Mouse (Mus musculus) lung, embryonic 16.5 days (tissue): ENCODE results near the gene Hdgfl2. TPM values are rescaled to one million over a fixed set of nuclear protein-coding genes. Genes with fewer than 3 reads are reported as not detected.

Experiments
- ATAC-seq: fragments of 200-750 bp; cut with Nextera tagmentation; 2 replicates; pipeline ENCODE4 v1.8.0; 2017; ENCODE audit warnings: low read depth, mild to moderate bottlenecking, moderate library complexity
- H3K27ac ChIP-seq: fragments of 300-500 bp; sonication (generic); 2 replicates; pipeline ENCODE4 v1.5.1; 2014; ENCODE audit warnings: mild to moderate bottlenecking, control low read depth, low read length
- H3K27me3 ChIP-seq: fragments of 300-500 bp; sonication (generic); 2 replicates; pipeline ENCODE4 v1.6.1; 2014; ENCODE audit warnings: low read depth, low read length, mixed read lengths; ENCODE audit not compliant: control insufficient read depth, insufficient read depth
- H3K36me3 ChIP-seq: fragments of 300-500 bp; sonication (generic); 2 replicates; pipeline ENCODE4 v1.6.1; 2014; ENCODE audit warnings: low read length; ENCODE audit not compliant: control insufficient read depth, insufficient read depth
- H3K4me1 ChIP-seq: fragments of 300-500 bp; sonication (generic); replicated peaks from 2 replicates; pipeline ENCODE4 v1.6.1; 2014; ENCODE audit warnings: low read length, mixed read lengths; ENCODE audit not compliant: control insufficient read depth, insufficient read depth
- H3K4me2 ChIP-seq: fragments of 300-500 bp; sonication (generic); 2 replicates; pipeline ENCODE4 v1.6.1; 2014; ENCODE audit warnings: low read depth, low read length, control low read depth
- H3K4me3 ChIP-seq: fragments of 300-500 bp; sonication (generic); 2 replicates; pipeline ENCODE4 v1.5.1; 2014; ENCODE audit warnings: mild to moderate bottlenecking, low read length, control low read depth
- H3K9ac ChIP-seq: fragments of 300-500 bp; sonication (generic); 2 replicates; pipeline ENCODE4 v1.6.1; 2014; ENCODE audit warnings: low read length, control low read depth
- H3K9me3 ChIP-seq: fragments of 300-500 bp; sonication (generic); 2 replicates; pipeline ENCODE4 v1.6.1; 2016; ENCODE audit warnings: low read length; ENCODE audit not compliant: control insufficient read depth
- WGBS: fragments of 180-500 bp; shearing (Covaris S2); extraction: QIAGEN DNeasy Blood & Tissue Kit; methylation state at CpG from one replicate; pipeline ENCODE4 v1.1.7; 2014; 5-methylcytosine and 5-hydroxymethylcytosine counted together
- polyA plus RNA-seq: library from polyadenylated mRNA; unstranded; fragments of >200 nt; fragmentation: Nextera tagmentation; extraction: Ambion mirVana; gene quantifications from 2 replicates; pipeline ENCODE4 v1.2.1, GENCODE M21; 2015

Hdgfl2 gene
- polyA plus RNA-seq, 1 experiment from 2014 or later, result 96.7 TPM

- Histone ChIP-seq H3K4me3 (peak overlapping the region; percentile 79), H3K27me3 (no peaks in the 10 kb centered on the region), H3K4me2 (peak overlapping the region; percentile 69), H3K9me3 (no peaks in the 10 kb centered on the region), H3K4me1 (peaks cover 23% of the 10 kb centered on the region), H3K27ac (no peak overlapping the region), H3K36me3 (no peaks in the 10 kb centered on the region), H3K9ac (peak overlapping the region; percentile 90)
- WGBS, result 45% methylated on average over 4 of the region's 4 CpGs
- ATAC-seq, result no peak
Measured at GRCm38 (mm10) chr17:56035216-56035615, 44.2 kb upstream of the Hdgfl2 start.

GRCm38 (mm10) chr17:56036176-56036900 lies 43.1 kb upstream of the Hdgfl2 start, which contains the start of gene Sh3gl1:
TSS of gene Sh3gl1 (minus strand) at chr17:56036635.
- H3K27me3 ChIP-seq, result no peaks in the 10 kb centered on the region
- H3K4me1 ChIP-seq, result peaks cover 28% of the 10 kb centered on the region

GRCm38 (mm10) chr17:56036901-56037287 lies 42.5 kb upstream of the Hdgfl2 start:
- ATAC-seq, result 0 out of 2 replicates have a peak, but pooled peaks have one; percentile 0
- H3K9ac ChIP-seq, result peak overlapping the region; percentile 67

More at GRCm38 (mm10) chr17:56036176-56036900, 43.1 kb upstream of the Hdgfl2 start, which contains the start of gene Sh3gl1:
- peak within 1 kb of the TSS; percentile 90 for H3K9ac ChIP-seq
- peak within 1 kb of the TSS; percentile 81 for H3K27ac ChIP-seq
- no peaks in the 10 kb centered on the region for H3K36me3 ChIP-seq
- peak; percentile 90 for ATAC-seq
- WGBS, result under 1% methylated on average over 73 of the region's 74 CpGs
- H3K4me3 ChIP-seq, result peak within 1 kb of the TSS; percentile 79
- peak within 1 kb of the TSS; percentile 69 for H3K4me2 ChIP-seq
- H3K9me3 ChIP-seq, result no peaks in the 10 kb centered on the region

GRCm38 (mm10) chr17:56038583-56039261 lies 40.7 kb upstream of the Hdgfl2 start:
- H3K4me3 ChIP-seq, result no peak overlapping the region
- no peak overlapping the region for H3K4me2 ChIP-seq
- no peak overlapping the region for H3K27ac ChIP-seq
- H3K9ac ChIP-seq, result no peak overlapping the region
- H3K4me1 ChIP-seq, result peaks cover 25% of the 10 kb centered on the region
- no peaks in the 10 kb centered on the region for H3K36me3 ChIP-seq
- no peaks in the 10 kb centered on the region for H3K9me3 ChIP-seq
- 76% methylated on average over 8 of the region's 8 CpGs for WGBS
- H3K27me3 ChIP-seq, result no peaks in the 10 kb centered on the region
- ATAC-seq, result no peak

More at GRCm38 (mm10) chr17:56036901-56037287, 42.5 kb upstream of the Hdgfl2 start:
- Histone ChIP-seq H3K4me1 (peaks cover 34% of the 10 kb centered on the region), H3K4me2 (peak overlapping the region; percentile 53), H3K27me3 (no peaks in the 10 kb centered on the region), H3K36me3 (no peaks in the 10 kb centered on the region), H3K27ac (no peak overlapping the region), H3K9me3 (no peaks in the 10 kb centered on the region), H3K4me3 (peak overlapping the region; percentile 79)
- 33% methylated on average over 13 of the region's 13 CpGs for WGBS

- H3K27ac ChIP-seq, result peak overlapping the region; percentile 56
- H3K36me3 ChIP-seq, result no peaks in the 10 kb centered on the region
- H3K27me3 ChIP-seq, result no peaks in the 10 kb centered on the region
- H3K9ac ChIP-seq, result peak overlapping the region; percentile 62; the same call in 1 of the 2 replicates
- H3K4me2 ChIP-seq, result peak overlapping the region; percentile 49
- 74% methylated on average over 4 of the region's 4 CpGs for WGBS
- ATAC-seq, result no peak
- peak overlapping the region; percentile 86 for H3K4me3 ChIP-seq
- H3K4me1 ChIP-seq, result peaks cover 25% of the 10 kb centered on the region
- no peaks in the 10 kb centered on the region for H3K9me3 ChIP-seq
Measured at GRCm38 (mm10) chr17:56039345-56039744, 40.1 kb upstream of the Hdgfl2 start.

GRCm38 (mm10) chr17:56040030-56040856 lies 39.2 kb upstream of the Hdgfl2 start, which contains the start of gene Chaf1a:
TSS of gene Chaf1a (plus strand) at chr17:56040439.
- Histone ChIP-seq H3K4me3 (peak within 1 kb of the TSS; percentile 86), H3K27me3 (no peaks in the 10 kb centered on the region), H3K4me2 (peak within 1 kb of the TSS; percentile 87), H3K36me3 (0 out of 2 replicates have a peak, but pooled peaks cover under 1% of the 10 kb centered on the region), H3K4me1 (peaks cover 18% of the 10 kb centered on the region), H3K27ac (peak within 1 kb of the TSS; percentile 87), H3K9me3 (no peaks in the 10 kb centered on the region), H3K9ac (peak within 1 kb of the TSS; percentile 87)
- peak; percentile 90 for ATAC-seq
- 1% methylated on average over 67 of the region's 68 CpGs for WGBS

GRCm38 (mm10) chr17:56040857-56041163 lies 38.6 kb upstream of the Hdgfl2 start:
- peak overlapping the region; percentile 87 for H3K27ac ChIP-seq
- no peaks in the 10 kb centered on the region for H3K9me3 ChIP-seq
- ATAC-seq, result no peak
- H3K27me3 ChIP-seq, result no peaks in the 10 kb centered on the region
- peak overlapping the region; percentile 87 for H3K4me2 ChIP-seq
- peaks cover 6% of the 10 kb centered on the region for H3K36me3 ChIP-seq
- 1% methylated on average over 12 of the region's 12 CpGs for WGBS
- peak overlapping the region; percentile 86 for H3K4me3 ChIP-seq
- peaks cover 15% of the 10 kb centered on the region for H3K4me1 ChIP-seq
- H3K9ac ChIP-seq, result peak overlapping the region; percentile 87

- peaks cover 41% of the 10 kb centered on the region for H3K36me3 ChIP-seq
- WGBS, result 69% methylated on average over 5 of the region's 5 CpGs
Measured at GRCm38 (mm10) chr17:56051369-56051768, 28.1 kb upstream of the Hdgfl2 start.

More at GRCm38 (mm10) chr17:56051369-56051768, 28.1 kb upstream of the Hdgfl2 start:
- H3K4me1 ChIP-seq, result no peaks in the 10 kb centered on the region
- no peak overlapping the region for H3K27ac ChIP-seq
- H3K9ac ChIP-seq, result no peak overlapping the region
- ATAC-seq, result no peak
- no peaks in the 10 kb centered on the region for H3K9me3 ChIP-seq
- H3K4me2 ChIP-seq, result no peak overlapping the region
- no peak overlapping the region for H3K4me3 ChIP-seq
- H3K27me3 ChIP-seq, result no peaks in the 10 kb centered on the region
